Mouse (Mus musculus) adrenal gland, adult 2 months (tissue): Measurements from ENCODE around the gene Rnf115. TPM values are rescaled to one million over a fixed set of nuclear protein-coding genes. Genes with fewer than 3 reads are reported as not detected.

ENCODE experiments used
- DNase-seq: peaks from one replicate; pipeline ENCODE4 v3.0.0; 2021
- polyA plus RNA-seq: library from polyadenylated mRNA; depleted of rRNA; stranded (reverse); fragments of >200 nt; gene quantifications from 2 replicates; pipeline ENCODE4 v1.2.3, GENCODE M21; 2012
- total RNA-seq, 2 experiments: library from RNA; stranded (reverse); gene quantifications; 2 replicates each; pipeline ENCODE4 v1.2.3; 2021

The Rnf115 gene
- total and polyA plus RNA-seq, 3 experiments = 12.5 to 46.5 (median 39.4) TPM

DNA sequence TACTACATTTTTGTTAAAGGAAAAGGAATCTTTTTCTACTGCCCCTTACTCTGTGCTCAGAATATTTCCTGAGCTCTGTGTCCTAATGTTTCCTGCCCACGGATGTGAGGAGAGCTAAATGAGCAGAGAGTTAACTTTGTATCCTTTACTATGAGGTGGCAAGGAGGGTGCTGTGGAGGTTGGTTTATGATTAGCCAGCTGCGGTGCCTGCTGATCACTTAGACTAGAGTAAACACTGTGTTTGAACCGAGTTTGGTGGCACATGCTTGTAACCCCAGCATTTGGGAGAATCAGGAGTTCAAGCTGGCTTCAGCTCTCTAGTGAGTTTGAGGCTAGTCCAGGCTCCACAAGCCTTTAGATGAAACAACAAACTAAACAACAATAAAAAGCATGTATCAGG is 49.7 kb downstream of the Rnf115 start:
- no peak for DNase-seq

GRCm38 (mm10) chr3:96782236-96782635 is 54.8 kb downstream of the Rnf115 start:
- no peak for DNase-seq

DNA sequence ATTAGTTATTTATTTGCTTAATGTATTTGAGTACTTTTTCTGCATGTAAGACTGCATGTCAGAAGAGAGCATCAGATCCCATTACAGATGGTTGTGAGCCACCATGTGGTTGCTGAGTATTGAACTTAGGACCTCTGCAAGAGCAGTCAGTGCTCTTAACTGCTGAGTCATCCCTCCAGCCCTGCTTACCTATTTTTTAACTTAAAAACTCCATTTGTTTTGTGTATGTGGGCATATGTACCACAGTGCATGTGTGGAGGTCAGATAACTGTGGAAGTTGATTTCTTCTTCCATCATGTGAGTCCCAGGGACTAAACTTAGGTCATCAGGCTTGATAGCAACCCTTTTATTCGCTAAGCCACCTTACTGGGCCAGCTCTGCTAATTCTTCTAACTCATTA is 60.3 kb downstream of the Rnf115 start:
- DNase-seq = no peak

DNA sequence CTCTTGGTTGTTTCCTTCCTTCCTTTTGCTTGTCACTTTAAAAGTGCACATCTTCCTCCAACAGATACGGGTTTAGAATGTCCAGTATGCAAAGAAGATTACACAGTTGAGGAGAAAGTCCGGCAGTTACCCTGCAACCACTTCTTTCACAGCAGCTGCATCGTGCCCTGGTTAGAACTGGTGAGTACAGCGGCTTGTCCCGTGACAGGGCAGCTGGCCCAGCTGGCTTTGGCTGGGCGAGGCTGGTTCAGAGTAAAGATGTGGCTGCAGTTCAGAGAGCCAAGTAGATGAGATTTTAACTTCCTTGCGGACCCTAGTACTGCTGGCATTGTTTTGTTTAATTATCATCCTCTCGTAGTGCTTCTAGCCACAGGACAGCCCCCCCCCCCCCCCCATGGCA is 61.0 kb downstream of the Rnf115 start:
- DNase-seq = no peak

- DNase-seq = no peak
Observed at GRCm38 (mm10) chr3:96800254-96800653, 72.8 kb downstream of the Rnf115 start.

- no peak for DNase-seq
Observed at GRCm38 (mm10) chr3:96802214-96802613, 74.8 kb downstream of the Rnf115 start.

DNA sequence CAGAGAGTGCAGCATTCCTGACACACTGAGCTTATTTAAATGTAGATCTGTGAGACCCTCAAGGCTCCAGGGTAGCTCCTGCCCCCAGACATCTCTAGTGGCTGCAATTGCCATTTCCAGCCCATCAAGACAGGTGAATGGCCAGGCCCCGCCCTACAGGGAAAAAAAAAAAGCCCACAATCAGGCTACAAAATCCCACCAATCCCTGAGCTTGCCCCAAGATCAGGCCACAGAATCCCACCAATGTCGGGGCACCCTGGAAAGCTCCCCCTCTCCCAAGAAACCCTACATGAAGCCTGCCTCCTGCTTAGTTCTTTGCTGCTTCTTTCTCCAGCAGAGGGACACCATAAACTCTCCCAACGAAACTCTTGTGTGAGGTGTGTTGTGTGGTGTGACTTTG is 80.7 kb downstream of the Rnf115 start:
- DNase-seq = no peak

- DNase-seq = no peak
Observed at GRCm38 (mm10) chr3:96808651-96809050, 81.2 kb downstream of the Rnf115 start.

GRCm38 (mm10) chr3:96811232-96811631 is 83.8 kb downstream of the Rnf115 start:
- DNase-seq = no peak

DNA sequence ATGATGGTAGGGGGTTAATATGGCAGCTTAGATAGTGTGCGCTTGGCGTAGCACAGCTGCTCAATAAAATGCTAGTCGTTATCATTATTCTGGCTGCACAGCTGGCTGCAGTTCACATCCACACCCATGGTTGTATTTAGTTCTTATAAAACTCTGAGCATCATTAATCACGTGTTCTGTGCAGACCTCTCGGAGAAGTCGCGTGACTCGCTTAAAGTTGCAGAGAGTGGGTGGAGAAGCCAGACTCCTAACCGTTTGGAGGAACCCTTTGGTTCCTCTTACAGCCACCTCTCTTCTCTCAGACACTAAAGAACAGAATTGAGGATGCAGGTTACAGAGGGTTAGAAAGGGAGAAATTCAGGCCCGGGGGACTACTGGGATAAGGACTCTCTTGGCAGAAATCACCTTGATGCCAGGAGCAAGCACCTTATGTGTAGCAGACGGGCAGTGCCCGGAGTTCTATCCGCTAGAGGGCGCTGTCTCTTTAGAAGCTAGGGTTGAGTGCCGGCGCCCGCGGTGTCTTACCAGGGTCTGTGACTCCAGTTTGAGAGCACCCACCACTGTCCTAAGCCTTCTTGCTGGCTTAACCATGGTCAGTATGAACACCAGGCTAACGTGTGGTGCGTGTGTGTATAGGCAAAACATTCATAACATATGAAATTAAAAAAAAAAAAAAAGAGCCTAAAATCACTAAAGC is 85.1 kb downstream of the Rnf115 start:
- peak; percentile 78 for DNase-seq

DNA sequence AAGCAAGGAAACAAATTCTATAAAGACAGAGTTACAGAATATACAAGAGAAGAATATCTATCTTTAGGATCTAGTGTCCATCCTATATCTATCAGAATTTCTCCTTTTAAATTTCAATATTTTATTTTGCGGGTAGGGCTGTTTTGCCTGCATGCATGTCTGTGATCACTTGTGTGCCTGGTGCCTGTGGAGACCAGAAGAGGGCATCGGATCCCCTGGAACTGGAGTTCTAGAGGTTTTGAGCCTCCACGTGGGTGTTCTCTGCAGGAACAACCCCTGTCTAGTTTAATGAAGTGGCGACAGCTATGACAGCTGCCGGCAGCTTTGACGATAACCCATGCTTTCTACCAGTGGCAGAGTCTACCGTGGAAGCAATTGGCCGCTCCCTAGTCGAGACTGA is 85.6 kb downstream of the Rnf115 start:
- peak; percentile 56 for DNase-seq

- DNase-seq = no peak
Observed at GRCm38 (mm10) chr3:96813591-96814244, 86.3 kb downstream of the Rnf115 start.

DNA sequence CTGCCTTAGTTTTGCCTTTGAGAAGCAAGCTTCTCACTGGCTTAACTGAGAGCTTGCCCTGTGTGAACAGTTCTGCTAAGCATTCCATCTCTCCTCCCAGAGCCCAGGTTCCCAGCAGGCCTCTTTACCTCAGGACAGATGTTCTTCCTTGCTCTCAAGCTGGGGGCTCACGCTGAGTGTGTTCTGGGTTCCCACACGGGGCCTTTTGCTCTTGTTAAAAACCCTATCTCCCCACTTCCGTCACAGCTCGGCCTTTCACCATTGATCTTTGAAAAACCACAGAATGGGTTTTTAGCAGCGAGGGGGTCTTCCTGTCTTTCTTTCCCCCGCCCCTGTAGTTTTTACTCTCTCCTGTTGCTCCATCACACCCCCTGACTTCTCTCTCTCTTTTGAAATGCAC is 86.9 kb downstream of the Rnf115 start:
- no peak for DNase-seq

DNA sequence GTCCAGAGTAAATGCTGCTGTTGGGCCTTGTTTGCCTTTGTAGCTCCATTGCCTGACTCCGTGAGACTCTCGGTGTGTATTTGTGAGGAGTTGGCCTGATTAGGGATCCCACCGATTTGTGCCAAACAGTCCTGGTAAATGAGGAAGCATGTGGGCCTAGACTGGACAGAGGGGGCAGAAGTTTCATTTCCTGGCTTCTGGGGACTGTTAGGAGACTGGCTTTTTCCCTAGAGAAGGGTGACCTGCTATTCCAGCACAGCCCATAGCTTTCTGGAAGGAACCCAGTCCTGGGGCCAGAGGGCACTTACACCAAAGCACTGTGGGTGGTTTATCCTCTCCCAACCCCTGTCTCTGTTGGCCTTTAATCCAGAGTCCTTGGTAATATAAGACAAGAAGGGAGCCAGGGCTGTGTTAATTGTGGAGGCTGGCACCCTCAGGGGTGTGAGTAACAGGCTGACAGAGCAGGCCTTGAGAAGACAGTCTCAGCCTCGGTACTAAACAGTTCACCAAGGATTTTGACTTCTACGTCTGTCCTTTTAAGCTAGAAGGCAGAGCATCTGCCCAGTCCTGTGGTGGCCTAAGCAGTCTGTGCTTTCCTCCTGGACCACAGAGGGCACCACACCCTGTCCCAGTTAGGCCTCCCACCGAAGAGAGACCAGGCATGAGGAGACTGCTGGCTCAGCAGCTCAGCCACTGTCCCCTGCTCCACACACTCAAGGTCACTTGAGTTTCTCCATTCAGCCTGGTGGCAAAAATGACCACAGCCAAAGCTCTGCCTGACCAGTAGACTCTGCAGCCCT is 92.9 kb downstream of the Rnf115 start:
- peak; percentile 69 for DNase-seq

DNA sequence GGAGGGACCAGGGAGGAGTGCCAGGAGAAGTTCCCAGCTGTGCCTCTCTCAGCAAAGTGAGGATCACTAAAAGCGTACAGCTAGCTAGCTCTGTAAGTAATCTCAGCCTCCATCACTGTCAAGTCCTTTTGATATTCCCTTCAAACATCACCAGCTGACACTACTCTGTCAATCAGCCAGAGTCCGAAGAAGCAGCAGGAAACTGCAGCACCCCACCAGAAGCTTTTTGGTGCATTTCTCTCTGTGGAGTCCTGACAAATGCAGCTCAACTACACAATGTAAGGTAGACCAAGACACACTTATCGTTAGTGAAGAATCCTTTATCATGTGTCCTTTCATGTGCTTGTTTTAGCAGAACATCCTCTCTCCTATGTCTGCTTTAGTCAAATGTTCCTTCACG is 94.1 kb downstream of the Rnf115 start:
- no peak for DNase-seq

GRCm38 (mm10) chr3:96823701-96824100 is 96.2 kb downstream of the Rnf115 start:
- DNase-seq = no peak

GRCm38 (mm10) chr3:96824614-96825013 is 97.2 kb downstream of the Rnf115 start:
- no peak for DNase-seq

GRCm38 (mm10) chr3:96825261-96825660 is 97.8 kb downstream of the Rnf115 start:
- no peak for DNase-seq

- no peak for DNase-seq
Observed at GRCm38 (mm10) chr3:96828308-96828864, 100.9 kb downstream of the Rnf115 start.

DNA sequence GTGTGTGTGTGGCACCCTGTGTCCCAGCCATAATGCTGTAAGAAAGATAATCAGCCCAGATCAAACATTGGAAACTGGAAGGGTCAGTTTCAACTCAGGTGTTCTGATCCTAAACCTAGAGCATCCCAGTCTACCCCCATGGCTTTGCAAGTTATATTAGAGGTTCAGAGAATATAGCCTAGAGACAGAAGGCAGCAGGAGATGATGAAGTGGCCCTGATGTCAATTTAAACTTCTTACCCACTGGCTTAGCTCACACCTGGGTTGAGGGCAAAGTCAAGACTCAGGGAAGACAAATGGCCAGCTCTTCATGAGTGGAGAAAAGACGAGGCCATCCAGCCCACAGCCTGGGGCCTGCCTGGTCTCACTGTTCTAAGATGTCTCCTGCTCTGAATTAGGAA is 101.5 kb downstream of the Rnf115 start, which contains the start of the genes Pdzk1 and Cd160:
Gene Pdzk1 (plus strand): TSS at position 301 of the 400 bp plus-strand sequence.
Gene Cd160 (minus strand): TSS at position 368 of the 400 bp plus-strand sequence.
- no peak for DNase-seq

DNA sequence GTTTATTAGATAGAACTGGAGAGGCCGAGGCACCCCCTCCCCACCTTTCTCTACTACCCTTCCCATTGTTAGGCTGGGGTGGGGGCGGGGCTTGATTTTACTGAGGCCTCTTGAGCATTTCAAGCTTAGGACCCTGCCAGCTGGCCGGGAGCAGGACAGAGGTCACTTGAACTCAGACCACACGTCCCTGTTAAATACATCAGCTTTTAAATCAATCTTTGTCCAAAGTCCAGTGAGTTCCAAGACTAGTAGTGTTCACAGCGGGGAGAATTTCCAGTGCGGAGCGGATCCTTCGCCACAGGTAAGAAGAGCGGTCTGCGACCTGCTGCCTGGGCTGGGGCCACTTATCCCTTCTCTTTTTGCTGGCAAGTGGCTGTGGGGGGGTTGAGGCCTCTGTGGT is 102.4 kb downstream of the Rnf115 start:
- no peak for DNase-seq

- no peak for DNase-seq
Observed at GRCm38 (mm10) chr3:96832930-96833329, 105.5 kb downstream of the Rnf115 start.
